Mouse (Mus musculus): ENCODE results near the gene Sh3rf1. TPM values are rescaled to one million over a fixed set of nuclear protein-coding genes. Genes with fewer than 3 reads are reported as not detected.

Gene Sh3rf1
- polyA plus RNA-seq, 1 experiment from 2014 or later: 32.8 TPM

DNA sequence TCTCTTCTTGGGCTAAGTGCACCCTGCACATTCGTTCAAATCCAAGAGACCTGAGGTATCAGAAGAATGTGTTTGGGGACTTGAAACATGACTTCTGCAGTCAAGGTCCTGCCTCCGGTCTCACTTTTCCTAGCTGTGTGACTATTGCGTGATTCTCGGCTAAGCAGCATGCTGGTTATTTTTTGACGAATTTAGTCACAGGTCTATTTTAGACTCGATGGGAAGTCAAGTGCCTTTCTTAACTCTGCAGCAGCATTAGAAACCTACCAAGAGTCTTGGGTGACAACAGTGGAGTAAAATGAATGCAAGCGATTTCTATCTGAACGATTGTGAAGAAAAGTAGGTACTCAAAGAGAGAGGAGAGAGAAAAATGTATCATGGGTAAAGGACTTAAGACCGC, 149.6 kb downstream of the Sh3rf1 start:
- H3K4me1 ChIP-seq: peaks cover 6% of the 10 kb centered on the region
- peaks cover 8% of the 10 kb centered on the region; the same call in 1 of the 2 replicates for H3K36me3 ChIP-seq
- H3K27me3 ChIP-seq: no peaks in the 10 kb centered on the region
- 91% methylated on average over 9 of the region's 9 CpGs for WGBS
- no peak for ATAC-seq (replicated peaks)
- no peak overlapping the region for H3K27ac ChIP-seq (replicated peaks)
- H3K9ac ChIP-seq (replicated peaks): no peak overlapping the region
- no peak overlapping the region for H3K4me2 ChIP-seq (replicated peaks)
- H3K9me3 ChIP-seq: no peaks in the 10 kb centered on the region
- H3K4me3 ChIP-seq: no peak overlapping the region

DNA sequence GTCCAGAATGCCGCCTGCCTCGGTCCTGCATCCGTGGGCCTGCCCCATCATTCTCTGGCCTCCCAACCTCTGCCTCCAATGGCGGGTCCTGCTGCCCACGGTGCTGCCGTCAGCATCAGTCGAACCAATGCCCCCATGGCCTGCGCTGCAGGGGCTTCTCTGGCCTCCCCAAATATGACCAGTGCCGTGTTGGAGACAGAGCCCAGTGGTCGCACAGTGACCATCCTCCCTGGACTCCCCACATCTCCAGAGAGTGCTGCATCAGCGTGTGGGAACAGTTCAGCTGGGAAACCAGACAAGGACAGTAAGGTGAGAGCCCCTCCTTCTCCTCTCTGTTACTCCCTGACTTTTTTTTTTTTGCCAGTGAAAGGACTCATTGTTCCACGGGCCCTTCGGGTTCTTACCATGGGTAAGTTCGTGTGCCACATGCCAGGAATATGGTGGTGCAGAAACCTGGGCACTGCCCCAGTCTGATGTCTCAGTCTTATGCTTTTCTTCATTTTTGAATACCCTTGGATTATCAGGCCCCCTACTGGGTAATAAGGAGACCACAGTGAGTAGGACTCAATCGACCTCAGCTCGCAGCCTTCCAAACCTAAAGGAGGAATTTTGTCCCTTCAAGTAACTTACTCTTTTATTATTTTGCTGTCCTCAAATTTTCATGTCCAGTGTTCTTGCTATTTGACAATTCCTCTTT, 150.5 kb downstream of the Sh3rf1 start:
- WGBS: 76% methylated on average over 16 of the region's 16 CpGs
- H3K9ac ChIP-seq (replicated peaks): no peak overlapping the region
- no peak overlapping the region for H3K27ac ChIP-seq (replicated peaks)
- peaks cover 8% of the 10 kb centered on the region; the same call in 1 of the 2 replicates for H3K36me3 ChIP-seq
- no peaks in the 10 kb centered on the region for H3K27me3 ChIP-seq
- H3K4me1 ChIP-seq: peaks cover 15% of the 10 kb centered on the region
- no peak overlapping the region for H3K4me3 ChIP-seq
- H3K4me2 ChIP-seq (replicated peaks): no peak overlapping the region
- ATAC-seq (replicated peaks): peak; percentile 39
- H3K9me3 ChIP-seq: no peaks in the 10 kb centered on the region

DNA sequence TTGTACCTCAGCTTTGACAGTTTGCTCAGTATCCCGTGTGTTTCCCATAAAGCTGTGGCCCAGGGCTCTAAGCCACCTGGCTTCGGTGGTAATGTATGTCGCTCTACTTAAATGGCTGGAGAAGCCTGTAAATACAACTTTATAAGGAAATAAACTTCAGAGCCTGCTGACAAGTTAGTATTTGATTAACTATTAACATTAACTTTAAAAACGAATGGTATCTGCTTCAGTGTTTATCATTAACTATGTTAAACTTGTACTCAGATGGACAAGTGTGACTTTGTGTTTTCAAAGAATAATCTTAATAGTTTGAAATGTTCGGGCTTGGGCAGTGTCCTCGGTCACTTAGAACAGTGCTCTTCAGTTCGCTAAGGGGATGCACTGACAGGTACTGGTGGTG, 151.5 kb downstream of the Sh3rf1 start:
- no peak for ATAC-seq (replicated peaks)
- H3K4me1 ChIP-seq: peaks cover 19% of the 10 kb centered on the region
- 95% methylated on average over 7 of the region's 7 CpGs for WGBS
- H3K36me3 ChIP-seq: peaks cover 8% of the 10 kb centered on the region; the same call in 1 of the 2 replicates
- no peaks in the 10 kb centered on the region for H3K27me3 ChIP-seq
- H3K4me3 ChIP-seq: no peak overlapping the region
- no peak overlapping the region for H3K9ac ChIP-seq (replicated peaks)
- H3K4me2 ChIP-seq (replicated peaks): no peak overlapping the region
- H3K27ac ChIP-seq (replicated peaks): no peak overlapping the region
- H3K9me3 ChIP-seq: no peaks in the 10 kb centered on the region

DNA sequence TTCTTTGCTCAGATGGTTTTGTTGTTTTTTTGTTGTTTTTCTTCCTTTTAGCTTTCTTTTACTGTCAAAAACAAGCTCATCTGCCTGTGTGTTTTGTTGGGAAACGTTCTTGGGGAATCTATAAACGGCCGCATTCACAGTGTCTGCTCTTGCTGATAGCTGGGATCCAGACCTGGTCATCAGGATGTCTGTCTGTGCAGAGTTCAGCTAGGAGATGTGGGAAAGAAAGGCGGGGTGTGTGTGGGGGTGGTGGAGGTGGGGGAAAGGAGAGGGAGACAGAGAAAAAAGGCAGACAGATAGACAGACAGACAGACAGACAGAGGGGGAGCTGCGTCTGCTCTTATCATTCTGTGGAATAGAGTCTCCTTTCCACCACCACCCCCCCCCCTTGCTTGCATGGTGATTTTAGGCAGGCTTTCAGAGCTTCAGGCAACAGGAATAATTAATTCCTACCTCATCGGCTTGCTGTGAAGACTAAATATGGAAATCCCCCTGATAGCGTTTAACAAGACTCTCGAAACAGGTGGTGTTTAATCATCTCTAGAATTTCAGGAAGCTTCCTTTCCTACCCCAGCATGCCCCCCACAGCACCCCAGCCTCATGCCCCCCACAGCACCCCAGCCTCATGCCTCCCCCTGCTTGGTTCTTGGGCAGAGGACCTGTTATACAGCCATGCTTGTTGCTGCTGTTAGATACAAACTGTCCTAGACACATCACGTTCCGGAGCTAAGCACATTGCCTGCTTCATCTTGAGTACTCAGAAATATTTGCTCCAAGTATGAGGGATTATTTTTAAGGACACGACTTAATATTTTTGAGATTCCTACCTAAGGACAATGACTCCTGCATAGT, 155.4 kb downstream of the Sh3rf1 start:
- peaks cover 16% of the 10 kb centered on the region for H3K4me1 ChIP-seq
- peak; percentile 75 for ATAC-seq (replicated peaks)
- H3K4me2 ChIP-seq (replicated peaks): no peak overlapping the region
- H3K9ac ChIP-seq (replicated peaks): 0 out of 2 replicates have a peak overlapping the region, but pooled peaks have one; percentile 5
- WGBS: 36% methylated on average over 11 of the region's 11 CpGs
- no peak overlapping the region for H3K4me3 ChIP-seq
- H3K27ac ChIP-seq (replicated peaks): peak overlapping the region; percentile 58
- peaks cover 12% of the 10 kb centered on the region for H3K36me3 ChIP-seq
- no peaks in the 10 kb centered on the region for H3K9me3 ChIP-seq
- H3K27me3 ChIP-seq: no peaks in the 10 kb centered on the region

DNA sequence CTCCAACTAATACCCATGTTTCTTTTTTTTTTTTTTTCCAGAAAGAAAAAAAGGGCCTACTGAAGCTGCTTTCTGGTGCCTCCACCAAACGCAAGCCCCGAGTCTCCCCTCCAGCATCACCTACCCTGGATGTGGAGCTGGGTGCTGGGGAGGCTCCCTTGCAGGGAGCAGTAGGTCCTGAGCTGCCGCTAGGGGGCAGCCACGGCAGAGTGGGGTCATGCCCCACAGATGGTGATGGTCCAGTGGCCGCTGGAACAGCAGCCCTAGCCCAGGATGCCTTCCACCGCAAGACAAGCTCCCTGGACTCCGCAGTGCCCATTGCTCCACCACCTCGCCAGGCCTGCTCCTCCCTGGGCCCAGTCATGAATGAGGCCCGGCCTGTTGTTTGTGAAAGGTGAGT, 160.9 kb downstream of the Sh3rf1 start:
- ATAC-seq (replicated peaks): no peak
- peaks cover 34% of the 10 kb centered on the region for H3K4me1 ChIP-seq
- H3K4me2 ChIP-seq (replicated peaks): no peak overlapping the region
- H3K9me3 ChIP-seq: no peaks in the 10 kb centered on the region
- WGBS: 72% methylated on average over 9 of the region's 9 CpGs
- no peak overlapping the region for H3K4me3 ChIP-seq
- H3K9ac ChIP-seq (replicated peaks): no peak overlapping the region
- no peak overlapping the region for H3K27ac ChIP-seq (replicated peaks)
- peaks cover 21% of the 10 kb centered on the region for H3K36me3 ChIP-seq
- H3K27me3 ChIP-seq: no peaks in the 10 kb centered on the region

DNA sequence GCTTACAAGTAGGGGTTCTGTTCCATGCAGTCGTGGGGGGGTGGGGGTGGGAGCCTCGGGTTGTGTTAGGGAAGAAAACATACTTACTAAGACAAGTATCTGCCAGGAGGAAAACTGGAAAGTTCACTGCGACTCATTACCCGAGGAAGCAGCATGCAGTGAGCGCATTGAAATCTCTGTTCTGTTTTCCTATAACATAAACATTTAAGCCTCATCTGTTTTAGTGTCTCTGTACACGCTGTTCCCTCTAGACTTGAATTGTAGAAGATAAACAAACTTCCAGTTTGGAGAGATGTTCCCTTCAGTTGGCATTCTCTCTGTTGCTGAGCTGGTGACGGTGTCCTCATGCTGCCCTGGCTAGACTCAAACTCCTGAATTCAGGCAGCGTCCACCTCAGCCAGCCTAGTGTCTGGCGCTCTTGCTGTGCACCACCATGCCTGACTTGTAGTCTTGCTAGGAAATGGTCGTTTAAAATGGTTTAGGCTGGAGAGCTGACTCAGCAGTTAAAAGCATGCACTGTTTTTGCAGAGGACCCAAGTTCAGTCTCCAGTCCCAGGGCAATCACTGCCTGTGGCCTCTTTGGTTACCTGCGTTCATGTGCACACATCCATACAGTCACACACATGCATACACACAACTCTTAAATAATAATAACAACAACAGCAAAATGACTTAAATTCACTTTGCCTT, 162.0 kb downstream of the Sh3rf1 start:
- Histone ChIP-seq H3K4me1 (peaks cover 33% of the 10 kb centered on the region), H3K4me3 (no peak overlapping the region), H3K36me3 (peaks cover 21% of the 10 kb centered on the region), H3K9me3 (no peaks in the 10 kb centered on the region), H3K4me2 (replicated peaks) (no peak overlapping the region), H3K9ac (replicated peaks) (no peak overlapping the region), H3K27ac (replicated peaks) (peak overlapping the region; percentile 74), H3K27me3 (no peaks in the 10 kb centered on the region)
- 72% methylated on average over 11 of the region's 11 CpGs for WGBS
- ATAC-seq (replicated peaks): no peak

DNA sequence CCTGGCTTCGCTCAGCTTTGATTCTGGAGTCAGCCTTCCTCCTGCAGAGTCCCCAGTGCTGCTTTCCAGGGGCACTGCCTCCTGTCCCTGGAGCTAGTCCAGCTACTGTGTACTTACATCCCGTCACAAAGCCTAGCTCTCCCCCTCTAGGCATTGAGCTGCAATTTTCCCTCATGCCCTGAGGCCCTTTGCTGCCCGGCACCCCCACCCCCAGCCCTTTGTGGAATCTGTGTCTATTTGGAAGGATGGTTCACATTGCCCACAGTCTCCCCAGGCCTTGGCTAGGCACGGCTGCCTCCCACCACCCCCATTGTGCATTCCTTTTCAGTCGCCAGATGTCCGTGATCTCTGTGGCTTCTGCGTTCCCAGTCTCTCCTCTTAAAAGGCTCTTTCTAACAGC, 163.0 kb downstream of the Sh3rf1 start:
- WGBS: 5% methylated on average over 7 of the region's 7 CpGs
- Histone ChIP-seq H3K9ac (replicated peaks) (no peak overlapping the region), H3K9me3 (no peaks in the 10 kb centered on the region), H3K36me3 (peaks cover 18% of the 10 kb centered on the region), H3K4me3 (no peak overlapping the region), H3K27me3 (no peaks in the 10 kb centered on the region), H3K4me2 (replicated peaks) (peak overlapping the region; percentile 3; the same call in 1 of the 2 replicates), H3K27ac (replicated peaks) (peak overlapping the region; percentile 74), H3K4me1 (peaks cover 39% of the 10 kb centered on the region)
- ATAC-seq (replicated peaks): peak; percentile 78

DNA sequence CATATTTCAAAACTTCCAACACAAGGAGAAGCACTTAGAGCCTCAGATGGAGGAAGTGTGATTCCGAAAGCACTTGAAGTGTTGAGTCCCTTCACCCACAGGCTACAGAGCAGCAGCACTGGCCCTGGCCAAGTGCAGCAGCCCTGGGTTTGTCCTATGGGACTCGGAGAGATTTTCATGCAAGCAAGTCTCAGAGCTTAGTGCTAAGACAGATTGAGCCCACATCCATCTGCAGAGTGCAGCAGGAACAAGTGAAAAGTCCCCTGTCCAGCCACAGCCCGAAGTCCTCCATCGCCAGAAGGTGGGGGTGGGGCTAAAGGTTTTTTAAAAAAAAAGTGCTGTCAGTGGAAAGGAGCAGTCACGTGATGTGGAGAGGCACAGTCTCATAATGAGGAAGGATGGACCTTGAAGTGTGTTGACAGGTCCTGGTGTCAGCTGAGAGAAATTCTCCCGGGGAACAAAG, 163.9 kb downstream of the Sh3rf1 start:
- no peak overlapping the region for H3K9ac ChIP-seq (replicated peaks)
- peaks cover 39% of the 10 kb centered on the region for H3K4me1 ChIP-seq
- no peak overlapping the region for H3K4me3 ChIP-seq
- no peak overlapping the region for H3K4me2 ChIP-seq (replicated peaks)
- H3K27ac ChIP-seq (replicated peaks): peak overlapping the region; percentile 74
- ATAC-seq (replicated peaks): peak; percentile 42
- H3K9me3 ChIP-seq: no peaks in the 10 kb centered on the region
- WGBS: 15% methylated on average over 6 of the region's 6 CpGs
- peaks cover 16% of the 10 kb centered on the region for H3K36me3 ChIP-seq
- no peaks in the 10 kb centered on the region for H3K27me3 ChIP-seq

DNA sequence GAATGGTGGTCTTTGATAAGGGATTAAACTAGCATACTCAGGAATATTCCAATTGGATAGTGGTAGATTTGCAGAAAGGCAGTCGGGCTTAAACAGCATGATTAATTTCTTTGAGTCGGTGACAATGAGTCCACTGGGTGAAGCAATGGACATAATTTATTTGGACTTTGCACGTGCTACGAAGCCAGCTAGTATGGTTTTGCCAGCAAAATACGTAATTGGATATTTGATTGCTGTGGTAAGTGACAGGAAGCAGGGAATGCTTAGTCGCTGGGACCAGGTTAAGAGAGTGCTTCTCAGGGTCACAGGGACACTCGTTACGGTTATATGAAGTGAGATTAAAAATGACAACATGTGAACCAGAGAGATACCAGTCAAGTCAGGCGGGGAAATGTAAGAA, 164.7 kb downstream of the Sh3rf1 start:
- H3K9me3 ChIP-seq: no peaks in the 10 kb centered on the region
- no peak overlapping the region for H3K4me2 ChIP-seq (replicated peaks)
- peak overlapping the region; percentile 74 for H3K27ac ChIP-seq (replicated peaks)
- WGBS: 62% methylated on average over 9 of the region's 9 CpGs
- H3K9ac ChIP-seq (replicated peaks): no peak overlapping the region
- H3K27me3 ChIP-seq: no peaks in the 10 kb centered on the region
- H3K36me3 ChIP-seq: peaks cover 12% of the 10 kb centered on the region; the same call in 1 of the 2 replicates
- H3K4me1 ChIP-seq: peaks cover 39% of the 10 kb centered on the region
- ATAC-seq (replicated peaks): no peak
- no peak overlapping the region for H3K4me3 ChIP-seq

DNA sequence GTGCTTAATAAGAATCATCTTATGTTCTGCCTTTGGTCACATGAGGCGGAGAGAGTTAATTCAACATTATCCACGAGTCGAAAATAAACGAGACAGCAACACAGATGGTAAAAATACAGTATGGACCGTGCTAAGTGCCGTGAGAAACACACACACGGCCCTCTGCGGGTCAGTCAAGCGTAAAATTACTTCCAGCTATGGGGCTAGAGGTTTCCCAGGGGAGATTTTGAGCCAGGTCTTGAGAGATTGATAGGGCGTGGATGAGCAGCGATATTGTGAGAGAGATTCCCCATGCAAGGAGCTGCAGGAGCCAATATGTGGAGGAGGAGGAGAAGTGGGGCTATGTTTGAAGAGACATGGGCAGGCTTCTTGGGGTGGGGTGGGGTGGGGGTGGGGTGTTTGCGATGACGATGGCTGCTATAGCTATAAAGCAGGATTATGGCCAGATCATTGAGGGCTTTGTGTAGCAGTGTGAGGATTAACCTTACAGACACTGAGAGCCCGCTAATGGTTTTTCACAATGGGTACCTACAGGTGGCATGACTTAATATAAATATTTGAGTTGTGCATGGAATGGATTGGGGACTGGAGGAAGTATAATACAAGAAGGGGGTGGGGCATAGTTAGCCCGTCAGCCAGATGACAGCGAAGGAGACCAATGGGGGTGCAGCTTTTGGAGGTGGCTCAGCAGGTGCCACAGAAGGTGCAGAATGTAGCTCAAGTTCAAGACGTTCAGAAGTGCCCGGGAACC, 166.8 kb downstream of the Sh3rf1 start:
- Histone ChIP-seq H3K36me3 (no peaks in the 10 kb centered on the region), H3K9ac (replicated peaks) (no peak overlapping the region), H3K4me1 (peaks cover 34% of the 10 kb centered on the region), H3K27me3 (no peaks in the 10 kb centered on the region), H3K27ac (replicated peaks) (no peak overlapping the region), H3K9me3 (no peaks in the 10 kb centered on the region), H3K4me3 (no peak overlapping the region), H3K4me2 (replicated peaks) (no peak overlapping the region)
- 52% methylated on average over 18 of the region's 18 CpGs for WGBS
- ATAC-seq (replicated peaks): no peak

DNA sequence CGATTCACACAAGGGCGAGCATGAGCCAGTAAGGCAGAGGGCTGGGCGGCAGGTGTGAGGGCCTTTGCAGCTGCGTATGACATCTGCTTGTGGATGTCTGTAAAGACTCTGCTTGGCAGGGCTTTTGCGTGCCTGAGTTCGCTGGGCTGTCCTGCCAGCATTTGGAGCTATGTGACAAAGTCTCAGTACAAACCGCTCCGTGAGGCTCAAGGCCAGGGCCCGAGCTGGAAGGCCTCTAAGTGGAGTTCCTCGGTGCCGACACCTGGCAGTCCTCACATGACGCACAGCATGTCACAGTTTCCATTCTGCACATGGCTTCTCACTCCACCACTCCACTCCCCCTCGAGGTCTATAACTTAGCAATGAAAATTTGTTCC, 167.4 kb downstream of the Sh3rf1 start:
- Histone ChIP-seq H3K27me3 (no peaks in the 10 kb centered on the region), H3K4me1 (peaks cover 29% of the 10 kb centered on the region), H3K4me3 (no peak overlapping the region), H3K36me3 (no peaks in the 10 kb centered on the region), H3K9ac (replicated peaks) (no peak overlapping the region), H3K4me2 (replicated peaks) (no peak overlapping the region), H3K27ac (replicated peaks) (no peak overlapping the region), H3K9me3 (no peaks in the 10 kb centered on the region)
- WGBS: 59% methylated on average over 13 of the region's 13 CpGs
- 0 out of 2 replicates have a peak, but pooled peaks have one; percentile 3 for ATAC-seq (replicated peaks)
